Mouse (Mus musculus): ENCODE measurements around the gene Pitpnc1.

DNA sequence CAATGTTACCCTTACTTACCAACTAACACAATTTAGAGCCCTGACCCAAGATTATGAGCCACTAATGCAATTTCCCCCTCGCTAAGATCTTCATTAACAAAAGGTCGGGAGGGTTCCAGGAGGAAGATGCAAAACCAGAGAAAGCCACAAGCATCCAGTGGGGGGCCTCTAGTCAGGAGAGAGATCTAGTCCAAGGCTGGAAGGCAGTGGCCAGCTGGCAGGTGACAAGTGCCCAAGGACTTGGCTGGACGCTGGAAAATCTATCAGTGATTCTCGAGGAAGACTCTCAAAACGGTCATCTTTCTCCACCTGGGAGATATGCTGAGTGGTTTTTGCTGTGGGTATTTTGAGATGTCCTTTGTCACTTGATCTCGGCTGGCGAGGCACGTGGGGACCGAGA lies 196.3 kb downstream of the Pitpnc1 start:
- TF ChIP-seq CTCF (conservative IDR thresholded peaks at IDR 0.05; ENCODE audit: insufficient read depth, insufficient read length, low read depth, low read length), result no peak
- TF ChIP-seq POLR2A (IDR thresholded peaks at IDR 0.05; ENCODE audit: low read depth, low read length), result no peak
